Mouse (Mus musculus) liver, embryonic 14.5 days (tissue): ENCODE measurements around the gene Mta2.

ENCODE experiments used
- CTCF ChIP-seq: IDR thresholded peaks from 2 replicates; pipeline ENCODE4 v1.5.1; 2016; ENCODE audit warnings: antibody characterized with exemption, low read depth, control low read depth
- EP300 ChIP-seq: IDR thresholded peaks from 2 replicates; pipeline ENCODE4 v1.6.1; 2016; ENCODE audit warnings: antibody characterized with exemption, low read depth

DNA sequence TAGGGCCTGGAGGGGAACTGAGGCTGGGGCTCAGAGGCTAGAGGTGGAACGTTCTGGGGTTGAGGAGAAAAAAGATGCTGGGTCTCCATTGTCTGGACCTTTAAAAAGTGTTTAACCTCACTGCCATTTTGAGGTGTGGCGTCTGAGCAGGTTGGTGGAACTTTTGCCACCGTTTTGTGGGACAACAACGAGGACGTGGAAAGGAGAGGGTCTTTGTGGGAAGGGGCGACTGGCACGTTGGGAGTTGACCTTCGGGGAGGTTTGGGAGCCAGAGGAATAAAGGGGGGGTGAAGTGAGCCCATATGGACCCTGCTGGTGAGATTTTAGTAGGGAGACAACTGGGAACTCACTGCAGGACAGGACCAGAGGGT lies 25.7 kb downstream of the Mta2 start:
- TF ChIP-seq CTCF, result no peak
- TF ChIP-seq EP300, result no peak
